Mouse (Mus musculus): ENCODE measurements around the gene Trabd.

DNA sequence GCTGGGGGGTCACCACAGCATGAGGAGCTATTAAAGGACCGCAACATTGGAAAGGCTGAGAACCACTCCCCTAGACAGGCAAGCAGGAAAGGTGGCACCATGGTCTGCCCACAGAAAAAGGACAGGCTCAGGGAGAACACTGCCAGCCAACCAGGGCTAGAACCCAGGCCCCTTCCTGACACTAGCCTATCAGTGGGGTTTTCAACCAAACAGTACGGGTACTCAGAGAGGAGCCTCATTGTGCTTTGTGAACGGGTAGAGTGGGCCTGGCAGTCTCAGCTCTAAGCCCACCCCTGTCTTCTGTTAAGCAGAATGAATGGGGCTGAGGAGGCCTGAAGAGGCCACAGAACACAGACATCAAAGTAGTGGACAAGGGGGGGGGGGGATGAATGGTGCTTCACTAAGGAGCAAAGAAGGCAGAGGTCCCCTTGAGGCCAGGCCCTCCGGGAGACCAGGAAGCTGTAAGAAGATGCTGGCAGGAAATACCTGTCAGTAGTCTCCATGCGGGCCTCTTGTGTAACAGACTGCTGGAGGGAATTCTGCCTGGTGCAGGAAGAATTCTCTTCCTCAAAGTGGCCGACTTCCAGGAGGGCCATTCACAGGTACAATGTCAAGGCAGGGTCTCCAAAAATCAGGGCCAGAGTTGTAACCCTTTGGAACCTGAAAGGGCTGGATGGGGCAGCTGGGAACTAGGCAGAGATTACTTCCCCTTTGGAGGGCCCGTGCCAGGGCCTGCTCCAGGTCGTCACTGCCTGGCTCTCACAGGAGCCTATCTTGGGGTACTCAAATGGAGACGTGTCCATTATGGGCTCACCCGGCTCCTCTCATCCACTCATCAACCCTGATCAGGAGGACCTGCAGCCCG, at the start of gene Trabd:
- TF ChIP-seq CTCF (IDR thresholded peaks at IDR 0.05; ENCODE audit: borderline replicate concordance, insufficient read depth, low read depth, low read length) = no peak
- TF ChIP-seq POLR2A (IDR thresholded peaks at IDR 0.05; ENCODE audit: borderline replicate concordance, insufficient read depth, low read length) = no peak
